Mouse (Mus musculus) liver, embryonic 12.5 days (tissue): ENCODE data around the gene Gm4756. TPM values are rescaled to one million over a fixed set of nuclear protein-coding genes. Genes with fewer than 3 reads are reported as not detected.
"Not testable (repeated sequence)": the region's sequence is repeated elsewhere in the genome, so short reads cannot be mapped to it uniquely, and the experiment has no call there.

Source experiments
- ATAC-seq: fragments of 200-750 bp; cut with Nextera tagmentation; 2 replicates; pipeline ENCODE4 v1.8.0; 2017; ENCODE audit warnings: moderate number of reproducible peaks, mild to moderate bottlenecking, moderate library complexity
- H3K27ac ChIP-seq: fragments of 300-500 bp; sonication (generic); 2 replicates; pipeline ENCODE4 v1.5.1; 2016; ENCODE audit warnings: mild to moderate bottlenecking
- H3K27me3 ChIP-seq: fragments of 300-500 bp; sonication (generic); replicated peaks from 2 replicates; pipeline ENCODE4 v1.6.1; 2016; ENCODE audit warnings: mild to moderate bottlenecking, moderate library complexity
- H3K36me3 ChIP-seq: fragments of 300-500 bp; sonication (generic); 2 replicates; pipeline ENCODE4 v1.6.1; 2016; ENCODE audit warnings: mild to moderate bottlenecking, moderate library complexity
- H3K4me1 ChIP-seq: fragments of 300-500 bp; sonication (generic); 2 replicates; pipeline ENCODE4 v1.6.1; 2016
- H3K4me2 ChIP-seq: fragments of 300-500 bp; sonication (generic); 2 replicates; pipeline ENCODE4 v1.6.1; 2016; ENCODE audit warnings: mild to moderate bottlenecking, moderate library complexity
- H3K4me3 ChIP-seq: fragments of 300-500 bp; sonication (generic); 2 replicates; pipeline ENCODE4 v1.5.1; 2016; ENCODE audit warnings: mild to moderate bottlenecking, moderate library complexity
- H3K9ac ChIP-seq: fragments of 300-500 bp; sonication (generic); 2 replicates; pipeline ENCODE4 v1.6.1; 2016; ENCODE audit warnings: mild to moderate bottlenecking, moderate library complexity
- H3K9me3 ChIP-seq: fragments of 300-500 bp; sonication (generic); replicated peaks from 2 replicates; pipeline ENCODE4 v1.6.1; 2016; ENCODE audit warnings: mild to moderate bottlenecking, moderate library complexity
- WGBS: fragments of 180-500 bp; shearing (Covaris S2); methylation state at CpG from one replicate; pipeline ENCODE4 v1.1.7; 2016; ENCODE audit not compliant: insufficient replicate concordance; 5-methylcytosine and 5-hydroxymethylcytosine counted together
- polyA plus RNA-seq: library from polyadenylated mRNA; unstranded; fragments of >200 nt; fragmentation: Nextera tagmentation; extraction: Ambion mirVana; gene quantifications from 2 replicates; pipeline ENCODE4 v1.2.1, GENCODE M21; 2016

The Gm4756 gene
- not detected in 2 replicates for polyA plus RNA-seq

- ATAC-seq = no peak
- Histone ChIP-seq H3K9me3 (no peaks in the 10 kb centered on the region), H3K27ac (no peak within 1 kb of the TSS), H3K27me3 (no peaks in the 10 kb centered on the region), H3K9ac (no peak within 1 kb of the TSS), H3K4me1 (no peaks in the 10 kb centered on the region), H3K4me2 (no peak within 1 kb of the TSS), H3K36me3 (no peaks in the 10 kb centered on the region), H3K4me3 (no peak within 1 kb of the TSS)
- 74% methylated on average over 11 of the region's 11 CpGs for WGBS
Observed at GRCm38 (mm10) chr12:72649611-72650330, at the start of gene Gm4756. Gm4756 (minus strand) TSS chr12:72649661.

- H3K4me1 ChIP-seq = no peaks in the 10 kb centered on the region
- no peak overlapping the region for H3K27ac ChIP-seq
- no peaks in the 10 kb centered on the region for H3K9me3 ChIP-seq
- 41% methylated on average over 9 of the region's 9 CpGs for WGBS
- H3K4me3 ChIP-seq = no peak overlapping the region
- no peak overlapping the region for H3K4me2 ChIP-seq
- no peak for ATAC-seq
- H3K9ac ChIP-seq = no peak overlapping the region
- no peaks in the 10 kb centered on the region for H3K27me3 ChIP-seq
- H3K36me3 ChIP-seq = no peaks in the 10 kb centered on the region
Observed at GRCm38 (mm10) chr12:72694901-72695463, 45.5 kb upstream of the Gm4756 start.

GRCm38 (mm10) chr12:72694438-72694837 is 45.0 kb upstream of the Gm4756 start:
- H3K27ac ChIP-seq = no peak overlapping the region
- H3K4me2 ChIP-seq = no peak overlapping the region
- ATAC-seq = no peak
- H3K4me3 ChIP-seq = no peak overlapping the region
- H3K9me3 ChIP-seq = no peaks in the 10 kb centered on the region
- no peak overlapping the region for H3K9ac ChIP-seq
- 61% methylated on average over 12 of the region's 12 CpGs for WGBS
- no peaks in the 10 kb centered on the region for H3K4me1 ChIP-seq
- H3K36me3 ChIP-seq = no peaks in the 10 kb centered on the region
- H3K27me3 ChIP-seq = no peaks in the 10 kb centered on the region

GRCm38 (mm10) chr12:72693895-72694294 is 44.4 kb upstream of the Gm4756 start:
- Histone ChIP-seq H3K27me3 (no peaks in the 10 kb centered on the region), H3K9me3 (no peaks in the 10 kb centered on the region), H3K27ac (no peak overlapping the region), H3K9ac (no peak overlapping the region), H3K36me3 (no peaks in the 10 kb centered on the region), H3K4me1 (no peaks in the 10 kb centered on the region), H3K4me3 (no peak overlapping the region), H3K4me2 (no peak overlapping the region)
- no peak for ATAC-seq
- 33% methylated on average over 6 of the region's 6 CpGs for WGBS

- not testable (repeated sequence) for H3K27me3 ChIP-seq, H3K9me3 ChIP-seq, H3K36me3 ChIP-seq, H3K4me3 ChIP-seq, H3K4me1 ChIP-seq, H3K27ac ChIP-seq, H3K4me2 ChIP-seq, H3K9ac ChIP-seq
- 50% methylated on average over 2 of the region's 2 CpGs for WGBS
- ATAC-seq = peak; percentile 61; the same call in 1 of the 2 replicates
Observed at GRCm38 (mm10) chr12:72688281-72688680, 38.8 kb upstream of the Gm4756 start.

- not testable (repeated sequence) for H3K36me3 ChIP-seq, H3K27ac ChIP-seq, H3K27me3 ChIP-seq, H3K9ac ChIP-seq, H3K4me3 ChIP-seq, H3K4me2 ChIP-seq, ATAC-seq, H3K9me3 ChIP-seq
- peaks cover 14% of the 10 kb centered on the region for H3K4me1 ChIP-seq
- 53% methylated on average over 6 of the region's 6 CpGs for WGBS
Observed at GRCm38 (mm10) chr12:72687741-72688140, 38.3 kb upstream of the Gm4756 start.

GRCm38 (mm10) chr12:72686566-72686965 is 37.1 kb upstream of the Gm4756 start:
- not testable (repeated sequence) for ATAC-seq
- WGBS = 75% methylated on average over 4 of the region's 4 CpGs

GRCm38 (mm10) chr12:72683612-72684011 is 34.2 kb upstream of the Gm4756 start:
- no peaks in the 10 kb centered on the region for H3K27me3 ChIP-seq
- no peak overlapping the region for H3K27ac ChIP-seq
- no peak overlapping the region for H3K9ac ChIP-seq
- ATAC-seq = no peak
- H3K9me3 ChIP-seq = no peaks in the 10 kb centered on the region
- H3K4me2 ChIP-seq = no peak overlapping the region
- H3K4me3 ChIP-seq = no peak overlapping the region
- H3K4me1 ChIP-seq = peaks cover 24% of the 10 kb centered on the region
- 88% methylated on average over 3 of the region's 3 CpGs for WGBS
- H3K36me3 ChIP-seq = no peaks in the 10 kb centered on the region

More at GRCm38 (mm10) chr12:72686566-72686965, 37.1 kb upstream of the Gm4756 start:
- H3K27ac ChIP-seq, H3K27me3 ChIP-seq, H3K9me3 ChIP-seq, H3K4me3 ChIP-seq, H3K4me2 ChIP-seq, H3K36me3 ChIP-seq, H3K9ac ChIP-seq: not testable (repeated sequence)
- peaks cover 24% of the 10 kb centered on the region for H3K4me1 ChIP-seq

- peak overlapping the region; percentile 41 for H3K4me2 ChIP-seq
- no peaks in the 10 kb centered on the region for H3K36me3 ChIP-seq
- no peaks in the 10 kb centered on the region for H3K9me3 ChIP-seq
- ATAC-seq = peak; percentile 93
- no peaks in the 10 kb centered on the region for H3K27me3 ChIP-seq
- 34% methylated on average over 8 of the region's 8 CpGs for WGBS
- H3K27ac ChIP-seq = 0 out of 2 replicates have a peak overlapping the region, but pooled peaks have one; percentile 18
- H3K4me1 ChIP-seq = peaks cover 19% of the 10 kb centered on the region
- no peak overlapping the region for H3K4me3 ChIP-seq
- no peak overlapping the region for H3K9ac ChIP-seq
Observed at GRCm38 (mm10) chr12:72682511-72683282, 33.2 kb upstream of the Gm4756 start.

- H3K27me3 ChIP-seq = no peaks in the 10 kb centered on the region
- H3K4me2 ChIP-seq = no peak overlapping the region
- H3K27ac ChIP-seq = no peak overlapping the region
- H3K4me3 ChIP-seq = no peak overlapping the region
- no peak for ATAC-seq
- WGBS = 77% methylated on average over 1 of the region's 1 CpGs
- H3K4me1 ChIP-seq = peaks cover 19% of the 10 kb centered on the region
- no peaks in the 10 kb centered on the region for H3K36me3 ChIP-seq
- no peak overlapping the region for H3K9ac ChIP-seq
- no peaks in the 10 kb centered on the region for H3K9me3 ChIP-seq
Observed at GRCm38 (mm10) chr12:72681919-72682318, 32.5 kb upstream of the Gm4756 start.

GRCm38 (mm10) chr12:72679635-72680034 is 30.2 kb upstream of the Gm4756 start:
- Histone ChIP-seq H3K27me3 (no peaks in the 10 kb centered on the region), H3K9me3 (no peaks in the 10 kb centered on the region), H3K27ac (no peak overlapping the region), H3K4me3 (no peak overlapping the region), H3K4me2 (no peak overlapping the region), H3K4me1 (peaks cover 19% of the 10 kb centered on the region), H3K36me3 (no peaks in the 10 kb centered on the region), H3K9ac (no peak overlapping the region)
- no peak for ATAC-seq
- 44% methylated on average over 3 of the region's 3 CpGs for WGBS

- Histone ChIP-seq H3K27me3 (no peaks in the 10 kb centered on the region), H3K9ac (no peak overlapping the region), H3K36me3 (no peaks in the 10 kb centered on the region), H3K4me2 (no peak overlapping the region), H3K4me1 (0 out of 2 replicates have a peak, but pooled peaks cover 3% of the 10 kb centered on the region), H3K9me3 (no peaks in the 10 kb centered on the region), H3K4me3 (no peak overlapping the region), H3K27ac (no peak overlapping the region)
- WGBS = 66% methylated on average over 2 of the region's 2 CpGs
- no peak for ATAC-seq
Observed at GRCm38 (mm10) chr12:72674820-72675219, 25.4 kb upstream of the Gm4756 start.
